8 mouse cellular contexts compared by ENCODE assay signal in genomic region chr15:85668871-85669651, GRCm38 (mm10).
DNase-seq lines count a peak whose midpoint lies in the region; ATAC-seq and TF ChIP-seq lines count a peak whose summit lies in the region.

No protein-coding gene starts in this region.

- H3K9me3 ChIP-seq in hindbrain, embryonic 13.5 days, result no peaks in the 10 kb centered on the region
- no peaks in the 10 kb centered on the region for H3K9me3 ChIP-seq in hindbrain, embryonic 11.5 days (ENCODE audit: control insufficient read depth, low read length)
- H3K9me3 ChIP-seq in intestine, embryonic 14.5 days (ENCODE audit: control insufficient read depth, low read length), result no peaks in the 10 kb centered on the region
- no peaks in the 10 kb centered on the region for H3K9me3 ChIP-seq in stomach, postnatal 0 days (ENCODE audit: control insufficient read depth, low read length)

- ATAC-seq in hindbrain, embryonic 13.5 days (ENCODE audit: low FRiP score), result no peak
- ATAC-seq in hindbrain, embryonic 11.5 days (ENCODE audit: low FRiP score), result no peak
- ATAC-seq in intestine, embryonic 14.5 days (replicated peaks; ENCODE audit: low FRiP score, low TSS enrichment, low read depth), result no peak
- ATAC-seq in stomach, postnatal 0 days (ENCODE audit: low FRiP score, low TSS enrichment), result no peak

- 58% methylated on average over 9 of the region's 9 CpGs for WGBS in hindbrain, embryonic 13.5 days
- 63% methylated on average over 9 of the region's 9 CpGs for WGBS in hindbrain, embryonic 11.5 days
- WGBS in intestine, embryonic 14.5 days, result 69% methylated on average over 9 of the region's 9 CpGs
- 48% methylated on average over 9 of the region's 9 CpGs for WGBS in stomach, postnatal 0 days

- no peak for TF ChIP-seq CTCF in testis, adult 2 months (IDR thresholded peaks at IDR 0.05; ENCODE audit: control insufficient read depth, insufficient read depth, insufficient replicate concordance, low read depth, low read length)
- no peak for TF ChIP-seq CTCF in stomach, postnatal 0 days (IDR thresholded peaks at IDR 0.05; ENCODE audit: low read depth)

- peak overlapping the region; percentile 69 for H3K4me2 ChIP-seq in hindbrain, embryonic 13.5 days
- H3K4me2 ChIP-seq in hindbrain, embryonic 11.5 days (replicated peaks; ENCODE audit: low read depth, low read length), result no peak overlapping the region
- peak overlapping the region; percentile 80 for H3K4me2 ChIP-seq in intestine, embryonic 14.5 days (ENCODE audit: low read length)
- peak overlapping the region; percentile 82 for H3K4me2 ChIP-seq in stomach, postnatal 0 days (replicated peaks; ENCODE audit: low read depth)

- peak overlapping the region; percentile 99 for H3K27ac ChIP-seq in hindbrain, embryonic 13.5 days
- H3K27ac ChIP-seq in hindbrain, embryonic 11.5 days (ENCODE audit: low read depth, low read length), result no peak overlapping the region
- peak overlapping the region; percentile 79 for H3K27ac ChIP-seq in testis, adult 2 months (ENCODE audit: control insufficient read depth, insufficient read depth, low read depth, low read length)
- H3K27ac ChIP-seq in intestine, embryonic 14.5 days (ENCODE audit: low read depth), result 0 out of 2 replicates have a peak overlapping the region, but pooled peaks have one; percentile 76
- H3K27ac ChIP-seq in stomach, postnatal 0 days (replicated peaks), result peak overlapping the region; percentile 99

- no peak for DNase-seq in hindbrain, embryonic 11.5 days (ENCODE audit: low spot score)
- DNase-seq in testis, postnatal 14 days (ENCODE audit: low spot score), result no peak
- DNase-seq in intestine, embryonic 14.5 days (ENCODE audit: low spot score), result no peak
- DNase-seq in stomach, postnatal 0 days (ENCODE audit: low spot score), result no peak
- no peak for DNase-seq in left cerebral cortex, adult 18-20 months (ENCODE audit: low spot score in 2 of 2)
- no peak for DNase-seq in right cerebral cortex, postnatal 36 days (ENCODE audit: low spot score in 2 of 2)

- H3K36me3 ChIP-seq in hindbrain, embryonic 13.5 days, result 0 out of 2 replicates have a peak, but pooled peaks cover under 1% of the 10 kb centered on the region
- no peaks in the 10 kb centered on the region for H3K36me3 ChIP-seq in hindbrain, embryonic 11.5 days (ENCODE audit: control insufficient read depth, insufficient read depth, low read length)
- H3K36me3 ChIP-seq in testis, adult 2 months (ENCODE audit: control insufficient read depth, insufficient read depth, low read length), result no peaks in the 10 kb centered on the region
- no peaks in the 10 kb centered on the region for H3K36me3 ChIP-seq in intestine, embryonic 14.5 days (ENCODE audit: control insufficient read depth, insufficient read depth, low read length)
- H3K36me3 ChIP-seq in stomach, postnatal 0 days (ENCODE audit: control insufficient read depth, insufficient read depth, low read length), result no peaks in the 10 kb centered on the region

- peaks cover 36% of the 10 kb centered on the region for H3K4me1 ChIP-seq in hindbrain, embryonic 13.5 days (replicated peaks)
- peaks cover 5% of the 10 kb centered on the region; the same call in 1 of the 2 replicates for H3K4me1 ChIP-seq in hindbrain, embryonic 11.5 days (replicated peaks; ENCODE audit: control insufficient read depth, insufficient read depth, low read length)
- H3K4me1 ChIP-seq in testis, adult 2 months (ENCODE audit: control insufficient read depth, insufficient read depth, low read length), result peaks cover 9% of the 10 kb centered on the region
- peaks cover 15% of the 10 kb centered on the region; the same call in 1 of the 2 replicates for H3K4me1 ChIP-seq in intestine, embryonic 14.5 days (replicated peaks; ENCODE audit: control insufficient read depth, insufficient read depth, low read length)
- no peaks in the 10 kb centered on the region; the same call in none of the 2 replicates for H3K4me1 ChIP-seq in stomach, postnatal 0 days (replicated peaks; ENCODE audit: control insufficient read depth, insufficient read depth)

- H3K27me3 ChIP-seq in hindbrain, embryonic 13.5 days, result peaks cover 57% of the 10 kb centered on the region
- peaks cover 76% of the 10 kb centered on the region for H3K27me3 ChIP-seq in hindbrain, embryonic 11.5 days (ENCODE audit: control insufficient read depth, insufficient read depth, low read length)
- H3K27me3 ChIP-seq in testis, adult 2 months (ENCODE audit: control insufficient read depth, insufficient read depth, low read length), result no peaks in the 10 kb centered on the region
- peaks cover 71% of the 10 kb centered on the region for H3K27me3 ChIP-seq in intestine, embryonic 14.5 days (replicated peaks; ENCODE audit: control insufficient read depth, insufficient read depth, low read length)
- no peaks in the 10 kb centered on the region for H3K27me3 ChIP-seq in stomach, postnatal 0 days (ENCODE audit: control insufficient read depth, insufficient read depth, low read length)

- no peak for TF ChIP-seq POLR2A in testis, adult 2 months (IDR thresholded peaks at IDR 0.05; ENCODE audit: control insufficient read depth, low read depth, low read length)

- no peak overlapping the region for H3K4me3 ChIP-seq in hindbrain, embryonic 13.5 days
- H3K4me3 ChIP-seq in hindbrain, embryonic 11.5 days (ENCODE audit: low read depth, low read length), result no peak overlapping the region
- H3K4me3 ChIP-seq in testis, adult 2 months (ENCODE audit: control insufficient read depth, low read depth, low read length), result no peak overlapping the region
- H3K4me3 ChIP-seq in intestine, embryonic 14.5 days (ENCODE audit: low read depth, low read length), result 0 out of 2 replicates have a peak overlapping the region, but pooled peaks have one; percentile 61
- peak overlapping the region; percentile 91; the same call in 1 of the 2 replicates for H3K4me3 ChIP-seq in stomach, postnatal 0 days (ENCODE audit: low read depth, low read length)

- TF ChIP-seq EP300 in stomach, postnatal 0 days (optimal IDR thresholded peaks at IDR 0.05), result no peak

- H3K9ac ChIP-seq in hindbrain, embryonic 13.5 days, result peak overlapping the region; percentile 99
- H3K9ac ChIP-seq in hindbrain, embryonic 11.5 days (ENCODE audit: low read depth, low read length), result no peak overlapping the region
- no peak overlapping the region for H3K9ac ChIP-seq in intestine, embryonic 14.5 days (ENCODE audit: low read length)
- H3K9ac ChIP-seq in stomach, postnatal 0 days (ENCODE audit: low read length), result peak overlapping the region; percentile 94; the same call in 1 of the 2 replicates

Comparison
In these comparisons a context has a peak if more than half of its experiments do, and no peak if none do; other contexts are left out.
1. H3K9ac ChIP-seq: peak in hindbrain, embryonic 13.5 days (single experiment) and stomach, postnatal 0 days (single experiment); none in hindbrain, embryonic 11.5 days (single experiment) and intestine, embryonic 14.5 days (single experiment).
2. H3K4me3 ChIP-seq: peak in intestine, embryonic 14.5 days (single experiment) and stomach, postnatal 0 days (single experiment); none in hindbrain, embryonic 13.5 days (single experiment), hindbrain, embryonic 11.5 days (single experiment) and testis, adult 2 months (single experiment).